Mouse (Mus musculus) CD4-positive helper T cell, adult 2 months (primary cell): ENCODE measurements at regions not wholly inside any gene's neighbourhood (a gene's known extent, or its start where the extent isn't known, plus 50 kb on each side); places are given as distances from the start of the nearest gene placed in this dataset.

ENCODE experiments used
- DNase-seq: peaks from one replicate; pipeline ENCODE4 v3.0.0-alpha.2; 2012; ENCODE audit warnings: low read depth, missing footprints, low spot score

DNA sequence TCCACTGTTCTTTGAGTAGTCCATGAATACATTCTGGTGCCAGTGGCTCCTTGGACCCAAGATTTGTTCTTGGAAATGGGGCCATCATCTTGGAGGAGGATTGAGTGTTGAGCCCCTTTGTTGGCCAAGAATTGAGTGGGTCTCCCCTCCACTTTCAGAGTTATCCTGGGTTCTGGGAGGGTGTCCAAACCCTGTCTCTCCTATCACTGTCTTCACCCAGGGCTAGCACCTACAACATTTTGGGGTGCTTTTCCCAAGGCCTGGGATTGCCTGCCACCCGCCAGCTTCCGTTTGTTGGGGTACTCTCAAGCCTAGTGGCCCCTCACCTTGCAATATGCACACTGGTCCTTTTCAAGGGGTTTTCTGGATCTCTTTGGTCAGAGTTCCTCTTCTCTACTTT, 568.8 kb upstream of the Tbl1xr1 start:
- DNase-seq: no peak

DNA sequence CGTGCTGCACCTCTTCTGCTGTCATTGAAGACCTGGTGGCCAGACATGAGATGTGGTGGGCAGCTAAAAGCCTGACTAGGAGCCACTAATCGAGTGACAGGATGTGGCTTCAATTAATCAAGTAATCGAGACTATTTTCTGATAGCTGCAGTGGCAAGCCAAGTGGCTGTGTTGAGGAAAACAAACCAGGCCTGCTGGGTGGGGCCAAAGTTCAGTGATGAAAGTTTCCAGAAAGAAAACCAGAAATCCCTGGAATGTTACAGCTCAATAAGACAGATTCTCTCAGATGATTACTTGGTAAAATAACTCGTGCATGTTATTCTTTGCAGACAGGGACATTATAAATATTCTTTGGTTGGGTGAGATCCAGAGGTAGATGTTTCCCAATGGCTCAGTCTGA, 564.4 kb upstream of the Tbl1xr1 start:
- no peak for DNase-seq

DNA sequence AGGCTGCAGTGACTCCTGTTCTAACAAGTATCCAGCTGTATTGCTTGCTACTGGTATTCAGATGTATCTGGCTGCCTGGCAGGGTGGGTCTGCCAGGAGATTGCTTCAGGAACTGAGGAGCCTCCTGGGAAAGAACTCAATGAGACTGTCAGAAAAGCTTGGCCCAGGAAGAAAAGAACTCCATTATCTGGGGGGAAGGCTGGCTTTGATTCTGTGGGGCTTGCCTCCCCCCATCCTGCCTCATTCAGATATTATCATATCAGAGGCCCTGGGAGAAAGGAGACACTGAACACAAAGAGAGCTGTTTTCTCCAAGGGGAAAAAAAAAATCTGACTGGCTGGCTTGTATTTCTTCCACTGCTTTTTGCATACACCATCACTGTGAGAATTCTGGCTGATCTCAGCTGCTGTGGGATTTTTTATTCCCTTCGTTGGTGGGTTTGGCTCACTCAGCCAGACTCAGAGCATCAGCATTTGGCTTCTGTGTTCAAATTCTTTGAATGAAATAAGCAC, 552.0 kb upstream of the Tbl1xr1 start:
- no peak for DNase-seq

DNA sequence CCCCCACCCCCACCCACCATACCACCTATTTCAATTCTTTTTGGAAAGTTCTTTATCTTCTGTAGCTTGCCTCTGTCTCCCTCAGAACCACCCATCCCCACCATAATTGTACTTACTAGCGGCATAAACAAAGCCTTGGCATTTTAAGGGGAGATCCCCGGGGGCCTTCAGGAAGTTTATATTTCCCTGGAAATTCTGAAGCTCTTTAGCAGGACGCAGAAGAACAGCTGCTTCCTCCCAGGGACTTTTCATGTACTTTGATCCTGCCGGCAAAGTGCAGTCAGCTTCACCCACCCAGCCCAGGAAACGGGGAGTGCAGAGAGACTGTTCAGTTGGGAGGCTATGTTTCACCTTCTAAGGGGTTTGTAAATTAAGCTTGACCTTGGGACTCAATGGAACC, 545.6 kb upstream of the Tbl1xr1 start:
- DNase-seq: no peak

DNA sequence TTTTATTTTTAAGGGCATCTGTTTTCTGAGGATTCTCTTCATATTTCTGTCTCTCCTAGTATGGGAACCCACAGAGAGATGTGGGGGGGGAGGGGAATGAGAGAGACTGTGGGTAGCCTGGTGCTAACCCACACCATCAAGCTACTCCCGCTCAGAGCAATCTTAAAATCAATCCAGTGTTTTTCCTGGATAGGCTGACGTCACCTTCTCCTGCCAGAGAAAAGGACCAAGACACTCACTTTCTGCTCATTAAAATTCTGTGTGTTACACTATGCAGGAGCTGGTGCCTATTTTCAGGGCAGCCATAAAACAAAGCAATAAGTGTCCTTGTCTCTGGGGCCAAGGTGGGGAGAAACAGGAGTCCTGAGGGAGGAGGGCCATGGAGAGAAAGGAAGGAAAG, 537.3 kb upstream of the Tbl1xr1 start:
- no peak for DNase-seq

DNA sequence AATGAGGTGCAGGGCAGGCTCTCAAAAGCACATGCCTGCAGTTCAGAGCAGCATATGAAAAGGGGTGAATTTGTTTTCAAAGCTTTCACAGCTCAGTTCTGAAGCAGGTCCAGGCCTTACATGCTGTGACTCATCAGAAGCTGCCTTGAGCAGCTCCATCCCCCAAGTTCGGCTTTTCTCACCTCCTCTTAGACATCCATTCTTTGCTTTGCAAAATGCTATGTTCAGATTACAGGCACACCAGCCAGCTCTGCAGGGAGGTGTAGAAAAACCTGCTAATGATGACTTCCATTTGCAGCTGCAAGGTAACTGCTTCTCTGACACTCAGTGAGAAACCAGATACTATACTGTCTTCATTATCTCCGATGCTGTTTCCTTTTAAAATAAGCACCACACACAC, 532.0 kb upstream of the Tbl1xr1 start:
- no peak for DNase-seq

DNA sequence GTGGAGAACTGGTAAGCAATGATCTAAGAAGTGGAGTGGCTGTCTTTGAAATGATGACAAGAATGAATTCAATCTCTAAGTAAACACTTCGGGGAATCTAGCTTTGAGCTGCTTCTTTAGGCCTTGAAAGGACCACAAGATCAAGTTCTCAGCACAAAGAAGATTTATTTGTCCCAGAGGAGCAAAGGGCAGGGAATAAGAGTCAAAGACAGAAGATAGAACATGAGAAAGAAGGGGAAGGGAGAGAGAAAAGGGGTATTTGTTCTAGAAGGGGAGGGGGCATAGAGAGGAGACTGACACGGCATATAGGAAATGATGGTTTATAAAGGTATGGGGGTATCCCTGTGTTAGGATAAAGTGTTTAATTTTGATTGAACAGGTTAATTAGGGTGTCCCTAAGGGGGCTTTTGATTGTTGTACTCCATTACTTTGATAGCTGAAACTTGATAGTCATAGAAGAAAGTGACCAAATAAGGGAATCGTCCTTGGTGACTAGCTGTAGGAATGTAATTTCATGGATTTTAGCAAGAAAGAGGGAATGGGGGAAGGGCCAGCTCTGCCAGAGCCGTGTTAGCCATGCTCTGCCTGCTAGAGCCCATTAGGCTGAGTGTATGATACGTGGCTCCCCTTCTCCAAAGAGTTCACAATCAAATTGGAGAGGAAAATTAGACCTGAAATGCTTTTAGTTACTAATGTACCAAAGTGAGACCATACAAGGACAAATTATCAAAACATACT, 531.1 kb upstream of the Tbl1xr1 start:
- DNase-seq: no peak

DNA sequence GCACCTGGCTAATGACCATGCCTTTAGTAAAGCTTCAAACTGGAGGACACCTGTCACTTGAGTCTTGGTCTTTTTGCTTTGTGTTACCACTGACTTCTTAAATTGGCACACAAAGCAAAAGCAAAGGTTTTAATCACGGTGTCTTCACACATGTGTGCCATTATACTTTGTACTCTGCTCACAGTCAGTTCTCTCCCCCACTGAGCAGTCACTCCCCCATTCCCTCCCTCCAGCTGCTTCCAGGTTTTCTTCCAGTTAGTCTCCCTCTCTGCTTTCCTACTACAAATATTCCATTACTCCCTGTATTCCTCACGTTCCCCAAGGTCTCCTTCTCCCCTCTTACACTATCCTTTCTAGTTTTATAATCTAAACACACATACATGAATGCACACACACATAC, 530.0 kb upstream of the Tbl1xr1 start:
- DNase-seq: no peak

DNA sequence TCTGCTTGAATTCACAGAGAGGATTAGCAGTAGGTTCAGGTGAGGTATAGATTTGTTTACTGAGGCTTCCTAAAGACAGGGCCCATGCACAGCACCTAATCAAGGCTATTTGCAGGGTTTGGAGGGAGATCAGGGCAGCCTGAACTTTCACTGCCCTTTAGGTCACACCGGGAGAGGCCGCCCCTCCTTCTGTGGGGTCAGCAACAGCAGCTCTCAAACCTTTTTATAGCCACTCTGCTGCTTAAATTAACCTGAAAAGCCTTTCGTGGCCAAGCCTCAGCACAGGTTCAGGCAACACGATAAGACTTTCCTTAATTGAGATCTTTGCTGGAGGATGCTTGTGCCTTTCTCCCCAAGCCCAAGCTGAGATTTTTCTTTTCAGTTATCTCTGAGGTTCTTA, 526.8 kb upstream of the Tbl1xr1 start:
- no peak for DNase-seq

DNA sequence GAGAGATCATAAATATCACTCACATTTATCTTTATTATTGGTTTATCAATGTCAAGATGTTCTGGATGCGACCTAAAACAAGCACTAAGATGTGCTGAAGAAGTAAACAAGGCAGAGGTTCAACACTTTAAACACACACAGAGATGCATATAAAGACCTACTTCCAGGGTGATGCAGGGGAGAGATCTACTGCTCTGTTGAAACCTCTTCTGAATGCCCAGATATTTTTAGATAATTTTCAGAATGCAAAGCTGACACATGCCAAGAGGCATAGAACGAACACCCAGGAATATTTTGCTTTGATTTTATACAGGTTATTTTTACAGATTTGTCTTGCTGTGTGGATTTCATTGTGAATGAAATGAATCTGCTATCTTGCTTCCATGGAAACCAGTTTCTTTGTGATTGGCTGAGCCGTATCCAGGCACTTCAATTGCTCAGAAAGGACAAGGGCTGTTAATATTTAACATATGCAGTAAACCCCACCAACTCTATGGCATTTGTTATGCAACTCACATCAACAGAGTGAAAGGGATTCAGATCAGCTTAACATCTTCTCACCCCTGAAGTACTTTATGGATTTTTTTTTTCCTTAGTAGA, 523.2 kb upstream of the Tbl1xr1 start:
- DNase-seq: no peak

DNA sequence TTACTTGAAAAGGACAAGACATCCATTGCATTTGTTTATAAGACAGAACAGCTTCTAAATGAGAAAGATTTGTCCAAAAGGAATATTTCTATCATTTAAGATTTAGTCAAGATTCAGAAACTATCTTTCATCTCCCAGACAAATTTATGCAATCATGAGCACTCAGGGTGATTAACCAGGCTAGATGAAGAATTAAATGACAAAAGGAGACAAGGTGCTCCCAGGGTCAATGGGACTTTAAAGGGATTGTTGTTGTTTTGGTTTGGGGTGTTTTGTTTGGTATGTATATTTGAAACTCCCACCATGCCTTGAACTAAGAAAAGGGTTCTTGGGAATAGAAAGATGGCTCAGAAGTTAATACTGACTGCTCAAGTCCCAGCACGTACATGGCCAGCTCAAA, 522.6 kb upstream of the Tbl1xr1 start:
- DNase-seq: no peak

DNA sequence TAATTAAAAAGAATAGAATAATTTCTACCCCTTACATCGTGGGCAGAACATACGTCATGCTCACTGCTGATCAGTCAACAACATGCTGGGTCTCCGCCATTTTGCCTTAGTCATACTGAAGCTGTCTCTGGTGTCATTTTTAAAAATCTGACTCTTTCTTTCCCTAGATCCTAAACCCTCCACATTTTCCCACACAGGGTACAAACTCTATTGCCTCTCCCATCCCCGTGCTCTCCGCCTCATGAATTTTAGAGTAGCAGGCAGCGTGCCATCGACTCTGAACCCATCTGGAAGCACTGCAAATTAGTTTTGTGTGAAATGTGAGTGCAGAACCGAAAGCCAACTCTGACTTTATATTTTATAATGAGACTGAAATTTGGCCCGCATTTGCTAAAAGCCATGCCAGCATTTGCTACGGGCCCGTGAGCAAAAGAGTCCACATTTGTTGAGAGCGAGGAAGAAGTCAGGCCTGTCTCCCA, 518.5 kb upstream of the Tbl1xr1 start:
- no peak for DNase-seq

DNA sequence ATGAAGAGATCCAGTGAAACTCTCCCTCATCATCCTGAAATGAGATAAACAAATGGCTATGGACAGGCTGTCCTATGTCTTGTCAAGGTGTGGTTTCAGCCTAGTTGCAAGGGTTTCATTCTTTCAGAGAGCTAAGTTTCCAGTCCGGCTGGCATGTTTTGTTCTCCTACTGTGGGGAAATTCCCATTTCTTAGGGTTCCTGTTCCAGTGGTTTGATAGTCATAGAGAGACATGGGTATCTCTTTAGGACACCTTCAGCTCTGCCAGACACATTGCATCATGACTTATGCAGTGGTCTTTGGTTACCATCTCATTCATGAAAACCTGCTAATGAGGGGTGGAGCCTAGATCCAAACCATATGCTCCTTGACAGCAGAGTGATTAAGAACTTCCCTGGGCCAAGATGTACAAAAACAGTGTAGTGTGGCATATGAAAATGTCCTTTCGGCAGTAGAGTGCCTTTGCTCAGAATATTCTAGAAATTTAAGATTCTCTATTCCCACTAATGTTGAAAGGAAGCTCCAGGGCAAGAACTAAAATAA, 513.6 kb upstream of the Tbl1xr1 start:
- DNase-seq: no peak

DNA sequence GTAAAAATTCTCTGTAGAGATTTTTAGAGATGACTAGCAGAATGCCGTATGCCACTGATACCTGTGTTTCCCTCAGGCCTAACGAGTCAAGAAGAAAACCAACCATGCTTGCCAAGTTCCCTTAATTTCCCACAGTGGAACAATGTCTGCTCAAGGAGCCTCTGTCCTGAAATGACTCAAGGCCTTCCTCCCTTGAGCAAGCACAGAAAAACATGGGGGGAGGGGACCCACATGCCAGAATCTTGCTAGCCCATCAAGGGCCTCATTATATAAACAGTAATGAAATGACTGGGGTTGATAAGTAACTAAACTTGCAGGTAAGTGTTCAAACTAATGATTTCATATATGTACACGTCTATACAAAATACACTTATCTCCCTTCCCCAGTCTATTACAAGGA, 513.0 kb upstream of the Tbl1xr1 start:
- DNase-seq: peak; percentile 21

DNA sequence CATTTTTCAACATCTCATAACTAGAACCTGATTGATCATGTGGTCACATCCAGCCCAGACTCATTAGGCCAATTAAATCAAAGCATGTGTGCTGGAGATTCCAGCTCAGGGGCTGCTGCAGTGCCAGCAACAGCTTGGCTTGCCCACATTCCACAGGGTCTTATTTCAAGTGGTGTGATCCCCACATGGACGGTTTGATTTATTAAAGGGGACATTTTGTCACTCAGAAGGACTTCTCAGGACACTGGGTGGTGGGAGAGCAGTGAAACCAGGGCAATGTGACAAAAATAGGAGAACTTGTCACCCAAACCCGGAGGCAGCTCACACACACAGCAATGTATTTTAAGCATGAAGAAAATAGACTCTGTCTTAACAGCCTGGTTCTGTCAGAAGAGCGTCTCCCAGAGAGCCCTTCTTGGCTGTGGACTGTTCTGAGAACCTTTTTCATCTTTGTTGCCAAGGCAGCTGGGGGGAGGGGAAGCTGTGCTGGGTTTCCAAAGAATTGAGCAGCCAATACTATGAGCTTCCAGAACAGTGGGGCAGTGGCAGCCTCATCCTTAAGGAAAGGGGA, 512.2 kb upstream of the Tbl1xr1 start:
- no peak for DNase-seq

DNA sequence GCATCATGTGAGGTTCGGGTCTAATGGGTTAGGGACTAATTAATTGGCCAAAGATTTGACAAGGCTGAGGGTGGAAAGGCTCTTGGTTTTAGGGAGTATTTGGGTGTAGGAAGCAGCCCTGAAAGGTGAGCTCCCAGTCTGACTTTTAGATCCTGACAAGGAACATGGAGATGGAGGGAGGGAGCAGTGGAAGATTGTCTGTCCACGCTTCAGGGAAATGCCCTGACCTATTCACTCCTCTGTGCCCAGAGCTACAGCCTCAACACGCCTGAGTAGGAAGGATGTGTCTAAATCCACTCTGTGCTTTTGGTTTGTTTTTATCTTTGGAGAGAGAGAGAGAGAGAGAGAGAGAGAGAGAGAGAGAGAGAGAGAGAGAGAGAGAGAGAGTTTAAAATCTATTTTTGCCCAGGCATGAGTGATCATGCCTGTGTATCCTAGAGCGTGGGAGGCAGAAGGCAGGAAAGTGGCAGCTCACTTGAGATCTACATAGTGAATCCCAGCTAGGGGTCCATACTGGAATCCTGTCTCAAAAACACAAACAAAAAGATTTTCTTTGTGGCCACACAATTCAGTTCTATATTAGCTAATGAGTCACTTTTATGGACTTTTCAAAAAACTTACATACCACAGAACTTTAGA, 511.5 kb upstream of the Tbl1xr1 start:
- no peak for DNase-seq

DNA sequence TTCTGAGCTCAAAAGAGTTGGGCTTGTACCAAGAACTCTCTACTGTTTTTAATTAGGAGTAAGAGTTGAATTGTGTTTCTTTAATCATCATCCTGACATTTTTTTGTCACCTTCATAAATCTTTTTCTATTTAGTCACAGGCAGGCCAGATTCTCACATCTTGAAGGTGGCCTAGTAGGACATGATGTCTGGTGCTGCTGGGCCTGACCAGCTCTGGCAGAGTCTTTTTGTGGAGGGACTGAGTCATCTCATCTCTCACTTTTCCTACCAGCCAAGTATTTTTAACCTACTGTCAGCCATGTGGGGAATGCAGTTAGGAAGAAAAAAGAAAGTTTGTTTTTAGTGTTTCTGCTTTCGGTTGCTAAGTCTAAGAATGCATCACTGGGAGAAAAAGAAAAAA, 506.7 kb upstream of the Tbl1xr1 start:
- DNase-seq: no peak

DNA sequence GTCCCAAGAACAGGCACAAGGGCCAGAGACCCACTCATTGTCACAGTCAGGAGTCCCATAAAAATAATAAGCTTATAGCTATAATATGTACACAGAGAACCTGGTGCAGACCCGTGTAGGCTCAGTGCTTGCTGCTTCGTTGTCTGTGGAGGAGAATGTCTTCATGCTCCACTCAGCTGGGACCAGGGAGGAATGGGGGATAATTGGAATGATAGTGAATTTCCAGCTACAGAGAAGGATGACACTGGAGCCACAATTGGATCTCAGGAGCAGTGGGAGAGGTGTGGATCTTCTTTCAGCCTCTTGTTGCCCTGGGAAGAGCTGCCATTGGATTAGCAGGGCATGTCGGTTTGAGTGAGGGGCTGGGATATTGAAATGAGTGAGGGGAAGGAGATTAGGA, 497.8 kb upstream of the Tbl1xr1 start:
- no peak for DNase-seq

DNA sequence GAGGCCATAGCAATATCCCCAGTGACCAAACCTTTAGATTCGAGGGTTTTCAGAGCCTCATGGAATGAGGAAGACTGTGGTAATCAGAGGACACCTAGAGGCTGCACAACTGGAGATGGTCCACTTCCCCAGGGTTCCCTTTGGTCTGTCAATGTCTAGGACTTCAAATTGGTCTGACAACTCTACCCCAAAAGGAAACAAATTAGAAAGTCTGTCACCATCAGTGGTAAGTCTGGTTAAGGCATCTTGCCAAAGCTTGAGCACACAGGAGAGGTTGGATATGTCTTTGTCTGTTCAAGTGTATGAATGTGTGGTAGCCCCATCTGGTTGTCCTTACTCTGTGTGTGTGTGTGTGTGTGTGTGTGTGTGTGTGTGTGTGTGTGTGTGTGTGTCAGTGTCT, 494.3 kb upstream of the Tbl1xr1 start:
- DNase-seq: no peak

DNA sequence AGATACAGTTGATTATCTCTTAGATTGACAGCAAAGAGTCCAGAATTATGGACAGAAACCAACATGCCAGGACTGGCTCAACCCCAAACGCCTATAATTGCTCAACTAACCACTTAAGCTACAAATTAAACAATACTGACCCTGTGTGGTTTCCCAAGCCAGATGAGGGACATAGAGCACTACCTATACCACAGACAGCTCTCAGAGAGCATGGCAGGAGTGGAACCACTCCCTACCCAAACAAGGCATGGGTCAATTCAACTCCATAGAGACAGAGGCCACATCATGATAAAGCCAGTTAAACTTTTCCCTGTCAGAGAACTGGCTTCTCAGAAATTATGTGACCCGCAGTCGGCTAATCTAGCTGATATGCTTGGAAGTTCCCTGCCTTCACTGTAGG, 490.7 kb upstream of the Tbl1xr1 start:
- no peak for DNase-seq

DNA sequence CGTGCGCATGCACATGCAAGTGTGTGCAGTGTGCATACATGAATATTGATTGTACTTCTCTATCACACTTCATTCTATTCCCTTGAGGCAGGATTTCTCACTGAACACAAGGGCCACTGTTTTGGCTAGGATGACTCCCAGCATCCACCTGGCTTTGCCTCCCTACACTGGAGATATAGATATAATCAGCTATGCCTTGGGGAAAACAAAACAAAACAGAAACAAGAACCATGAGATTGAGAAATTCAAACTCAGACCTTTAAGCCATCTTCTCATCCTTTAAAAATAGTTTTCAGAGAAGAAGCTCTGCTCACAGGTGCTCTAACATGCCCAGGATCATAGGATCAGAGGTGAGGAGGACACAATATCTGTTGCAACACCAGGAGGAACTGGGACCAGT, 469.6 kb upstream of the Tbl1xr1 start:
- no peak for DNase-seq

DNA sequence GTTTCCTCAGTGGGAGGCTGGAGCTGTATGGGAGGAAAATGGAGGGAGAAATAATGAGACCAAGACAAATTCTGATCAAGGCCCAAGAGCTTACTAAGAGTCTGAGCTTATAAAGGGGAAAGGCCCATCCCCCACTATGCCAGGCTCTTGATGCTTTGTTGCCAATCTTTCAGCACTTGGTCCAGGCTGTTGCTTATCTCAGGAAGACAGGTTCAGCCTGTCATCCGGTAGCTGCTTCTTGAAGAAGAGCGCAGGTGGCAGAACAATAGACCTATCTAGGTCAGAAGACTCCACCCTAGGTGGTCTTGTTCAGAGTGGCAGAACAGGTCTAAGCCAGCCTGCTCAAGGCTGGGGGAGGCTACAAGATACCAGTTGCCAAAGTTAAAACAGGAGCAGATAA, 466.2 kb upstream of the Tbl1xr1 start:
- no peak for DNase-seq
